Mouse (Mus musculus) hindbrain, embryonic 10.5 days (tissue): Measurements from ENCODE around the gene Zmym3. TPM values are rescaled to one million over a fixed set of nuclear protein-coding genes. Genes with fewer than 3 reads are reported as not detected.

Experiments
- DNase-seq: peaks from one replicate; pipeline ENCODE4 v3.0.0-alpha.2; 2017; ENCODE audit warnings: low spot score
- H3K27ac ChIP-seq: fragments of 300-500 bp; sonication (generic); 2 replicates; pipeline ENCODE4 v1.5.1; 2016; ENCODE audit warnings: mild to moderate bottlenecking, moderate library complexity
- H3K27me3 ChIP-seq: fragments of 300-500 bp; sonication (generic); 2 replicates; pipeline ENCODE4 v1.6.1; 2016; ENCODE audit warnings: mild to moderate bottlenecking; ENCODE audit not compliant: poor library complexity, insufficient read depth, severe bottlenecking
- H3K36me3 ChIP-seq: fragments of 300-500 bp; sonication (generic); 2 replicates; pipeline ENCODE4 v1.6.1; 2016; ENCODE audit warnings: mild to moderate bottlenecking, moderate library complexity
- H3K4me1 ChIP-seq: fragments of 300-500 bp; sonication (generic); replicated peaks from 2 replicates; pipeline ENCODE4 v1.6.1; 2016; ENCODE audit warnings: mild to moderate bottlenecking
- H3K4me3 ChIP-seq: fragments of 300-500 bp; sonication (generic); 2 replicates; pipeline ENCODE4 v1.5.1; 2016; ENCODE audit warnings: mild to moderate bottlenecking, moderate library complexity
- H3K9me3 ChIP-seq: fragments of 300-500 bp; sonication (generic); 2 replicates; pipeline ENCODE4 v1.6.1; 2016; ENCODE audit warnings: mild to moderate bottlenecking, moderate library complexity
- WGBS: fragments of 180-500 bp; shearing (Covaris S2); methylation state at CpG from one replicate; pipeline ENCODE4 v1.1.7; 2016; 5-methylcytosine and 5-hydroxymethylcytosine counted together
- polyA plus RNA-seq: library from polyadenylated mRNA; unstranded; fragments of >200 nt; fragmentation: Nextera tagmentation; extraction: Ambion mirVana; gene quantifications from 2 replicates; pipeline ENCODE4 v1.2.1, GENCODE M21; 2016

Gene Zmym3
- polyA plus RNA-seq, 1 experiment from 2014 or later = 22.0 TPM

- 19% methylated on average over 11 of the region's 11 CpGs for WGBS
- Histone ChIP-seq H3K27ac (no peak overlapping the region), H3K4me1 (peaks cover 7% of the 10 kb centered on the region), H3K36me3 (no peaks in the 10 kb centered on the region), H3K27me3 (peaks cover 51% of the 10 kb centered on the region), H3K4me3 (no peak overlapping the region; the same call in 1 of the 2 replicates), H3K9me3 (no peaks in the 10 kb centered on the region)
- no peak for DNase-seq
Observed at GRCm38 (mm10) chrX:101396459-101396858, 24.2 kb downstream of the Zmym3 start.

GRCm38 (mm10) chrX:101394341-101394740, 26.3 kb downstream of the Zmym3 start:
- no peak overlapping the region for H3K27ac ChIP-seq
- WGBS = 67% methylated on average over 2 of the region's 2 CpGs
- no peak for DNase-seq
- H3K4me1 ChIP-seq = peaks cover 7% of the 10 kb centered on the region
- no peaks in the 10 kb centered on the region for H3K9me3 ChIP-seq
- peaks cover 52% of the 10 kb centered on the region for H3K27me3 ChIP-seq
- H3K36me3 ChIP-seq = no peaks in the 10 kb centered on the region
- H3K4me3 ChIP-seq = no peak overlapping the region

GRCm38 (mm10) chrX:101388866-101389537, 31.6 kb downstream of the Zmym3 start:
- DNase-seq = no peak
- Histone ChIP-seq H3K27me3 (peaks cover 51% of the 10 kb centered on the region), H3K27ac (no peak overlapping the region), H3K4me1 (peaks cover 6% of the 10 kb centered on the region; the same call in 1 of the 2 replicates), H3K36me3 (no peaks in the 10 kb centered on the region), H3K9me3 (no peaks in the 10 kb centered on the region), H3K4me3 (no peak overlapping the region)
- WGBS = 72% methylated on average over 5 of the region's 5 CpGs

GRCm38 (mm10) chrX:101386222-101386621, 34.4 kb downstream of the Zmym3 start:
- Histone ChIP-seq H3K36me3 (no peaks in the 10 kb centered on the region), H3K4me3 (no peak overlapping the region), H3K9me3 (no peaks in the 10 kb centered on the region), H3K27me3 (peaks cover 79% of the 10 kb centered on the region), H3K4me1 (peaks cover 6% of the 10 kb centered on the region; the same call in 1 of the 2 replicates), H3K27ac (no peak overlapping the region)
- 49% methylated on average over 4 of the region's 4 CpGs for WGBS
- no peak for DNase-seq

- peaks cover 6% of the 10 kb centered on the region; the same call in 1 of the 2 replicates for H3K4me1 ChIP-seq
- no peak overlapping the region for H3K27ac ChIP-seq
- peaks cover 88% of the 10 kb centered on the region for H3K27me3 ChIP-seq
- H3K36me3 ChIP-seq = no peaks in the 10 kb centered on the region
- H3K9me3 ChIP-seq = no peaks in the 10 kb centered on the region
- 23% methylated on average over 32 of the region's 32 CpGs for WGBS
- peak; percentile 10 for DNase-seq
- peak overlapping the region; percentile 40 for H3K4me3 ChIP-seq
Observed at GRCm38 (mm10) chrX:101384439-101385137, 36.1 kb downstream of the Zmym3 start.

- Histone ChIP-seq H3K27ac (no peak overlapping the region), H3K27me3 (peaks cover 86% of the 10 kb centered on the region)
- 21% methylated on average over 18 of the region's 18 CpGs for WGBS
Observed at GRCm38 (mm10) chrX:101383455-101383854, 37.2 kb downstream of the Zmym3 start.

GRCm38 (mm10) chrX:101379744-101380143, 40.9 kb downstream of the Zmym3 start:
- no peak overlapping the region for H3K4me3 ChIP-seq
- H3K27ac ChIP-seq = no peak overlapping the region
- no peaks in the 10 kb centered on the region for H3K9me3 ChIP-seq
- no peaks in the 10 kb centered on the region for H3K36me3 ChIP-seq
- H3K4me1 ChIP-seq = peaks cover 5% of the 10 kb centered on the region; the same call in 1 of the 2 replicates
- DNase-seq = no peak
- H3K27me3 ChIP-seq = peaks cover 80% of the 10 kb centered on the region
- 73% methylated on average over 1 of the region's 1 CpGs for WGBS

More at GRCm38 (mm10) chrX:101383455-101383854, 37.2 kb downstream of the Zmym3 start:
- H3K9me3 ChIP-seq = no peaks in the 10 kb centered on the region
- H3K4me3 ChIP-seq = no peak overlapping the region
- no peaks in the 10 kb centered on the region for H3K36me3 ChIP-seq
- no peak for DNase-seq
- peaks cover 6% of the 10 kb centered on the region; the same call in 1 of the 2 replicates for H3K4me1 ChIP-seq

GRCm38 (mm10) chrX:101377076-101377475, 43.6 kb downstream of the Zmym3 start:
- no peaks in the 10 kb centered on the region for H3K9me3 ChIP-seq
- no peaks in the 10 kb centered on the region for H3K36me3 ChIP-seq
- no peak overlapping the region for H3K4me3 ChIP-seq
- no peak for DNase-seq
- H3K27ac ChIP-seq = no peak overlapping the region
- WGBS = 69% methylated on average over 4 of the region's 4 CpGs
- no peaks in the 10 kb centered on the region for H3K4me1 ChIP-seq
- peaks cover 60% of the 10 kb centered on the region for H3K27me3 ChIP-seq

GRCm38 (mm10) chrX:101376190-101376968, 44.3 kb downstream of the Zmym3 start, which contains the start of gene Gjb1:
Gene Gjb1 (plus strand): TSS chrX:101376378.
- Histone ChIP-seq H3K9me3 (no peaks in the 10 kb centered on the region), H3K27ac (no peak within 1 kb of the TSS), H3K4me3 (no peak within 1 kb of the TSS), H3K27me3 (peaks cover 53% of the 10 kb centered on the region), H3K4me1 (no peaks in the 10 kb centered on the region), H3K36me3 (no peaks in the 10 kb centered on the region)
- no peak for DNase-seq
- WGBS = 84% methylated on average over 7 of the region's 7 CpGs

GRCm38 (mm10) chrX:101372946-101373345, 47.7 kb downstream of the Zmym3 start:
- no peak for DNase-seq
- Histone ChIP-seq H3K27ac (no peak overlapping the region), H3K27me3 (peaks cover 39% of the 10 kb centered on the region), H3K9me3 (no peaks in the 10 kb centered on the region), H3K4me3 (no peak overlapping the region), H3K36me3 (no peaks in the 10 kb centered on the region), H3K4me1 (no peaks in the 10 kb centered on the region)
- WGBS = 67% methylated on average over 5 of the region's 5 CpGs

GRCm38 (mm10) chrX:101370573-101370972, 50.1 kb downstream of the Zmym3 start:
- H3K4me1 ChIP-seq = no peaks in the 10 kb centered on the region
- no peak overlapping the region for H3K27ac ChIP-seq
- H3K9me3 ChIP-seq = no peaks in the 10 kb centered on the region
- H3K27me3 ChIP-seq = peaks cover 19% of the 10 kb centered on the region
- no peak overlapping the region for H3K4me3 ChIP-seq
- no peak for DNase-seq
- no peaks in the 10 kb centered on the region for H3K36me3 ChIP-seq
- WGBS = 76% methylated on average over 3 of the region's 3 CpGs

- no peaks in the 10 kb centered on the region for H3K9me3 ChIP-seq
- H3K4me3 ChIP-seq = no peak overlapping the region
- no peaks in the 10 kb centered on the region for H3K36me3 ChIP-seq
- peaks cover 18% of the 10 kb centered on the region for H3K27me3 ChIP-seq
- H3K4me1 ChIP-seq = no peaks in the 10 kb centered on the region
- 76% methylated on average over 7 of the region's 7 CpGs for WGBS
- no peak for DNase-seq
- H3K27ac ChIP-seq = no peak overlapping the region
Observed at GRCm38 (mm10) chrX:101369001-101369400, 51.6 kb downstream of the Zmym3 start.
